Mouse (Mus musculus) hindbrain, embryonic 13.5 days (tissue): ENCODE results near the gene Mylpf. TPM values are rescaled to one million over a fixed set of nuclear protein-coding genes. Genes with fewer than 3 reads are reported as not detected.

Experiments used
- ATAC-seq: fragments of 200-750 bp; cut with Nextera tagmentation; 2 replicates; pipeline ENCODE4 v1.8.0; 2017; ENCODE audit warnings: moderate TSS enrichment; ENCODE audit not compliant: low FRiP score
- H3K27ac ChIP-seq: fragments of 300-500 bp; sonication (generic); 2 replicates; pipeline ENCODE4 v1.5.1; 2015; ENCODE audit warnings: inconsistent platforms, mild to moderate bottlenecking, moderate library complexity
- H3K27me3 ChIP-seq: fragments of 300-500 bp; sonication (generic); 2 replicates; pipeline ENCODE4 v1.6.1; 2015; ENCODE audit warnings: mild to moderate bottlenecking, inconsistent platforms
- H3K36me3 ChIP-seq: fragments of 300-500 bp; sonication (generic); 2 replicates; pipeline ENCODE4 v1.6.1; 2015; ENCODE audit warnings: mild to moderate bottlenecking, inconsistent platforms
- H3K4me1 ChIP-seq: fragments of 300-500 bp; sonication (generic); replicated peaks from 2 replicates; pipeline ENCODE4 v1.6.1; 2015; ENCODE audit warnings: inconsistent platforms
- H3K4me2 ChIP-seq: fragments of 300-500 bp; sonication (generic); 2 replicates; pipeline ENCODE4 v1.6.1; 2015; ENCODE audit warnings: inconsistent platforms, mild to moderate bottlenecking, moderate library complexity
- H3K4me3 ChIP-seq: fragments of 300-500 bp; sonication (generic); 2 replicates; pipeline ENCODE4 v1.5.1; 2015; ENCODE audit warnings: mild to moderate bottlenecking, inconsistent platforms
- H3K9ac ChIP-seq: fragments of 300-500 bp; sonication (generic); 2 replicates; pipeline ENCODE4 v1.6.1; 2015; ENCODE audit warnings: mild to moderate bottlenecking, inconsistent platforms
- H3K9me3 ChIP-seq: fragments of 300-500 bp; sonication (generic); 2 replicates; pipeline ENCODE4 v1.6.1; 2016; ENCODE audit warnings: inconsistent platforms
- WGBS: fragments of 180-500 bp; shearing (Covaris S2); methylation state at CpG from one replicate; pipeline ENCODE4 v1.1.7; 2015; 5-methylcytosine and 5-hydroxymethylcytosine counted together
- polyA plus RNA-seq: library from polyadenylated mRNA; unstranded; fragments of >200 nt; fragmentation: Nextera tagmentation; extraction: Ambion mirVana; gene quantifications from 2 replicates; pipeline ENCODE4 v1.2.1, GENCODE M21; 2015

Gene Mylpf
- polyA plus RNA-seq, 1 experiment from 2014 or later = 15.5 TPM

GRCm38 (mm10) chr7:127209851-127210250 is 1.2 kb downstream of the Mylpf start:
- H3K36me3 ChIP-seq = peaks cover 6% of the 10 kb centered on the region
- H3K9ac ChIP-seq = no peak overlapping the region
- H3K4me2 ChIP-seq = peak overlapping the region; percentile 99
- H3K4me1 ChIP-seq = peaks cover 41% of the 10 kb centered on the region
- 80% methylated on average over 5 of the region's 5 CpGs for WGBS
- peak overlapping the region; percentile 86 for H3K27ac ChIP-seq
- no peaks in the 10 kb centered on the region for H3K9me3 ChIP-seq
- ATAC-seq = no peak
- H3K4me3 ChIP-seq = no peak overlapping the region
- H3K27me3 ChIP-seq = peaks cover 17% of the 10 kb centered on the region

GRCm38 (mm10) chr7:127210266-127210665 is 1.6 kb downstream of the Mylpf start:
- Histone ChIP-seq H3K4me3 (no peak overlapping the region), H3K9me3 (no peaks in the 10 kb centered on the region), H3K27ac (no peak overlapping the region), H3K27me3 (peaks cover 20% of the 10 kb centered on the region), H3K4me1 (peaks cover 40% of the 10 kb centered on the region), H3K36me3 (peaks cover 2% of the 10 kb centered on the region; the same call in 1 of the 2 replicates), H3K4me2 (no peak overlapping the region), H3K9ac (no peak overlapping the region)
- ATAC-seq = no peak
- 93% methylated on average over 4 of the region's 4 CpGs for WGBS

GRCm38 (mm10) chr7:127211014-127211745 is 2.5 kb downstream of the Mylpf start:
- no peak for ATAC-seq
- H3K27me3 ChIP-seq = peaks cover 20% of the 10 kb centered on the region
- H3K9ac ChIP-seq = peak overlapping the region; percentile 39; the same call in 1 of the 2 replicates
- no peaks in the 10 kb centered on the region for H3K9me3 ChIP-seq
- H3K36me3 ChIP-seq = no peaks in the 10 kb centered on the region
- H3K4me2 ChIP-seq = no peak overlapping the region
- peaks cover 33% of the 10 kb centered on the region for H3K4me1 ChIP-seq
- no peak overlapping the region for H3K4me3 ChIP-seq
- 80% methylated on average over 5 of the region's 5 CpGs for WGBS
- no peak overlapping the region for H3K27ac ChIP-seq

GRCm38 (mm10) chr7:127212432-127213250 is 4.0 kb downstream of the Mylpf start:
- Histone ChIP-seq H3K36me3 (no peaks in the 10 kb centered on the region), H3K4me3 (no peak overlapping the region), H3K27ac (no peak overlapping the region), H3K9ac (no peak overlapping the region), H3K4me1 (peaks cover 18% of the 10 kb centered on the region), H3K4me2 (no peak overlapping the region), H3K9me3 (no peaks in the 10 kb centered on the region), H3K27me3 (peaks cover 20% of the 10 kb centered on the region)
- 90% methylated on average over 12 of the region's 12 CpGs for WGBS
- ATAC-seq = no peak

GRCm38 (mm10) chr7:127213485-127213884 is 4.8 kb downstream of the Mylpf start:
- Histone ChIP-seq H3K4me1 (peaks cover 17% of the 10 kb centered on the region), H3K4me2 (no peak overlapping the region), H3K27ac (no peak overlapping the region), H3K9ac (no peak overlapping the region), H3K27me3 (peaks cover 20% of the 10 kb centered on the region), H3K9me3 (no peaks in the 10 kb centered on the region), H3K36me3 (no peaks in the 10 kb centered on the region), H3K4me3 (no peak overlapping the region)
- 36% methylated on average over 7 of the region's 7 CpGs for WGBS
- no peak for ATAC-seq

GRCm38 (mm10) chr7:127213930-127214329 is 5.2 kb downstream of the Mylpf start:
- Histone ChIP-seq H3K9me3 (no peaks in the 10 kb centered on the region), H3K36me3 (no peaks in the 10 kb centered on the region), H3K4me1 (peaks cover 17% of the 10 kb centered on the region), H3K4me2 (no peak overlapping the region), H3K9ac (no peak overlapping the region), H3K27ac (no peak overlapping the region), H3K27me3 (peaks cover 20% of the 10 kb centered on the region), H3K4me3 (no peak overlapping the region)
- WGBS = 55% methylated on average over 12 of the region's 12 CpGs
- ATAC-seq = no peak

- H3K9ac ChIP-seq = peak overlapping the region; percentile 43
- H3K27me3 ChIP-seq = peaks cover 20% of the 10 kb centered on the region
- 35% methylated on average over 21 of the region's 21 CpGs for WGBS
- H3K4me2 ChIP-seq = peak overlapping the region; percentile 44
- ATAC-seq = no peak
- no peaks in the 10 kb centered on the region for H3K9me3 ChIP-seq
- H3K4me3 ChIP-seq = peak overlapping the region; percentile 25; the same call in 1 of the 2 replicates
- peaks cover 13% of the 10 kb centered on the region for H3K4me1 ChIP-seq
- no peak overlapping the region for H3K27ac ChIP-seq
- H3K36me3 ChIP-seq = no peaks in the 10 kb centered on the region
Measured at GRCm38 (mm10) chr7:127214521-127214920, 5.8 kb downstream of the Mylpf start.

GRCm38 (mm10) chr7:127214981-127215871 is 6.5 kb downstream of the Mylpf start:
- Histone ChIP-seq H3K9ac (peak overlapping the region; percentile 43), H3K9me3 (no peaks in the 10 kb centered on the region), H3K4me3 (peak overlapping the region; percentile 25), H3K27ac (no peak overlapping the region), H3K36me3 (no peaks in the 10 kb centered on the region), H3K4me2 (peak overlapping the region; percentile 44), H3K27me3 (peaks cover 20% of the 10 kb centered on the region), H3K4me1 (peaks cover 8% of the 10 kb centered on the region; the same call in 1 of the 2 replicates)
- WGBS = 28% methylated on average over 33 of the region's 33 CpGs
- ATAC-seq = no peak

- no peak for ATAC-seq
- WGBS = 86% methylated on average over 5 of the region's 5 CpGs
Measured at GRCm38 (mm10) chr7:127216307-127216706, 7.6 kb downstream of the Mylpf start.

GRCm38 (mm10) chr7:127217475-127217874 is 8.8 kb downstream of the Mylpf start:
- Histone ChIP-seq H3K4me2 (no peak overlapping the region), H3K27ac (no peak overlapping the region), H3K9ac (no peak overlapping the region), H3K4me1 (peaks cover 8% of the 10 kb centered on the region; the same call in 1 of the 2 replicates), H3K36me3 (no peaks in the 10 kb centered on the region), H3K27me3 (peaks cover 20% of the 10 kb centered on the region), H3K9me3 (no peaks in the 10 kb centered on the region), H3K4me3 (no peak overlapping the region)
- 97% methylated on average over 6 of the region's 6 CpGs for WGBS
- no peak for ATAC-seq

More at GRCm38 (mm10) chr7:127216307-127216706, 7.6 kb downstream of the Mylpf start:
- H3K36me3 ChIP-seq = no peaks in the 10 kb centered on the region
- no peak overlapping the region for H3K9ac ChIP-seq
- no peak overlapping the region for H3K27ac ChIP-seq
- H3K4me1 ChIP-seq = peaks cover 8% of the 10 kb centered on the region; the same call in 1 of the 2 replicates
- H3K9me3 ChIP-seq = no peaks in the 10 kb centered on the region
- no peak overlapping the region for H3K4me2 ChIP-seq
- peaks cover 20% of the 10 kb centered on the region for H3K27me3 ChIP-seq
- no peak overlapping the region for H3K4me3 ChIP-seq

- Histone ChIP-seq H3K9me3 (no peaks in the 10 kb centered on the region), H3K27ac (no peak overlapping the region), H3K27me3 (peaks cover 16% of the 10 kb centered on the region), H3K4me2 (no peak overlapping the region), H3K4me3 (no peak overlapping the region), H3K4me1 (peaks cover 8% of the 10 kb centered on the region; the same call in 1 of the 2 replicates), H3K36me3 (no peaks in the 10 kb centered on the region), H3K9ac (no peak overlapping the region)
- no peak for ATAC-seq
- WGBS = 85% methylated on average over 10 of the region's 10 CpGs
Measured at GRCm38 (mm10) chr7:127217901-127218642, 9.4 kb downstream of the Mylpf start.
